Mouse (Mus musculus) neural tube, embryonic 15.5 days (tissue): ENCODE data around the gene Scg2. TPM values are rescaled to one million over a fixed set of nuclear protein-coding genes. Genes with fewer than 3 reads are reported as not detected.

ENCODE experiments used
- ATAC-seq: fragments of 200-750 bp; cut with Nextera tagmentation; 2 replicates; pipeline ENCODE4 v1.8.0; 2017; ENCODE audit warnings: mild to moderate bottlenecking, moderate TSS enrichment, moderate library complexity; ENCODE audit not compliant: low FRiP score
- H3K27ac ChIP-seq: fragments of 300-500 bp; sonication (generic); replicated peaks from 2 replicates; pipeline ENCODE4 v1.5.1; 2015; ENCODE audit warnings: mild to moderate bottlenecking, inconsistent platforms
- H3K27me3 ChIP-seq: fragments of 300-500 bp; sonication (generic); replicated peaks from 2 replicates; pipeline ENCODE4 v1.6.1; 2015; ENCODE audit warnings: inconsistent platforms
- H3K36me3 ChIP-seq: fragments of 300-500 bp; sonication (generic); 2 replicates; pipeline ENCODE4 v1.6.1; 2015; ENCODE audit warnings: inconsistent platforms
- H3K4me1 ChIP-seq: fragments of 300-500 bp; sonication (generic); 2 replicates; pipeline ENCODE4 v1.6.1; 2015; ENCODE audit warnings: inconsistent platforms
- H3K4me2 ChIP-seq: fragments of 300-500 bp; sonication (generic); 2 replicates; pipeline ENCODE4 v1.6.1; 2015; ENCODE audit warnings: inconsistent platforms, mild to moderate bottlenecking, moderate library complexity
- H3K4me3 ChIP-seq: fragments of 300-500 bp; sonication (generic); replicated peaks from 2 replicates; pipeline ENCODE4 v1.5.1; 2015; ENCODE audit warnings: mild to moderate bottlenecking, inconsistent platforms
- H3K9ac ChIP-seq: fragments of 300-500 bp; sonication (generic); replicated peaks from 2 replicates; pipeline ENCODE4 v1.6.1; 2015; ENCODE audit warnings: mild to moderate bottlenecking, inconsistent platforms
- H3K9me3 ChIP-seq: fragments of 300-500 bp; sonication (generic); replicated peaks from 2 replicates; pipeline ENCODE4 v1.6.1; 2016; ENCODE audit warnings: inconsistent platforms
- WGBS: fragments of 180-500 bp; shearing (Covaris S2); methylation state at CpG from one replicate; pipeline ENCODE4 v1.1.7; 2015; ENCODE audit warnings: mixed read lengths; 5-methylcytosine and 5-hydroxymethylcytosine counted together
- polyA plus RNA-seq: library from polyadenylated mRNA; unstranded; fragments of >200 nt; fragmentation: Nextera tagmentation; extraction: Ambion mirVana; gene quantifications from 2 replicates; pipeline ENCODE4 v1.2.1, GENCODE M21; 2015

Scg2 gene
- polyA plus RNA-seq: 108 and 141 TPM in 2 replicates

GRCm38 (mm10) chr1:79439609-79440308, at the start of gene Scg2:
Gene Scg2, minus strand, starts transcription at chr1:79440120.
- peak; percentile 95 for ATAC-seq
- Histone ChIP-seq H3K36me3 (peaks cover 12% of the 10 kb centered on the region; the same call in 1 of the 2 replicates), H3K9ac (peak within 1 kb of the TSS; percentile 51), H3K27me3 (no peaks in the 10 kb centered on the region), H3K4me1 (no peaks in the 10 kb centered on the region), H3K9me3 (no peaks in the 10 kb centered on the region), H3K4me2 (peak within 1 kb of the TSS; percentile 58), H3K4me3 (peak within 1 kb of the TSS; percentile 49), H3K27ac (peak within 1 kb of the TSS; percentile 69)
- WGBS: 10% methylated on average over 22 of the region's 22 CpGs

- no peaks in the 10 kb centered on the region for H3K4me1 ChIP-seq
- 91% methylated on average over 6 of the region's 6 CpGs for WGBS
- H3K9me3 ChIP-seq: no peaks in the 10 kb centered on the region
- H3K27ac ChIP-seq: no peak overlapping the region
- H3K4me3 ChIP-seq: no peak overlapping the region
- ATAC-seq: no peak
- no peak overlapping the region for H3K4me2 ChIP-seq
- H3K27me3 ChIP-seq: no peaks in the 10 kb centered on the region
- no peaks in the 10 kb centered on the region for H3K36me3 ChIP-seq
- no peak overlapping the region for H3K9ac ChIP-seq
These were observed 45.6 kb upstream of the Scg2 start for GRCm38 (mm10) chr1:79485546-79485945.

GRCm38 (mm10) chr1:79470856-79471255, 30.9 kb upstream of the Scg2 start:
- WGBS: 87% methylated on average over 2 of the region's 2 CpGs
- no peak for ATAC-seq
- no peaks in the 10 kb centered on the region for H3K4me1 ChIP-seq
- no peaks in the 10 kb centered on the region for H3K36me3 ChIP-seq
- H3K27me3 ChIP-seq: no peaks in the 10 kb centered on the region
- no peaks in the 10 kb centered on the region for H3K9me3 ChIP-seq
- no peak overlapping the region for H3K4me2 ChIP-seq
- H3K27ac ChIP-seq: no peak overlapping the region
- H3K9ac ChIP-seq: no peak overlapping the region
- H3K4me3 ChIP-seq: no peak overlapping the region

- Histone ChIP-seq H3K9me3 (no peaks in the 10 kb centered on the region), H3K4me3 (no peak overlapping the region), H3K9ac (no peak overlapping the region), H3K27me3 (no peaks in the 10 kb centered on the region), H3K4me2 (no peak overlapping the region), H3K36me3 (no peaks in the 10 kb centered on the region), H3K4me1 (no peaks in the 10 kb centered on the region), H3K27ac (no peak overlapping the region)
- WGBS: 90% methylated on average over 5 of the region's 5 CpGs
- ATAC-seq: no peak
These were observed 30.0 kb upstream of the Scg2 start for GRCm38 (mm10) chr1:79469871-79470270.

GRCm38 (mm10) chr1:79466585-79466984, 26.7 kb upstream of the Scg2 start:
- Histone ChIP-seq H3K9me3 (no peaks in the 10 kb centered on the region), H3K4me1 (no peaks in the 10 kb centered on the region), H3K4me3 (no peak overlapping the region), H3K36me3 (no peaks in the 10 kb centered on the region), H3K27me3 (no peaks in the 10 kb centered on the region), H3K9ac (no peak overlapping the region), H3K4me2 (no peak overlapping the region), H3K27ac (no peak overlapping the region)
- WGBS: 48% methylated on average over 3 of the region's 3 CpGs
- no peak for ATAC-seq

GRCm38 (mm10) chr1:79458558-79458957, 18.6 kb upstream of the Scg2 start:
- 41% methylated on average over 5 of the region's 5 CpGs for WGBS

GRCm38 (mm10) chr1:79454164-79454563, 14.2 kb upstream of the Scg2 start:
- Histone ChIP-seq H3K4me2 (no peak overlapping the region), H3K9ac (no peak overlapping the region), H3K9me3 (no peaks in the 10 kb centered on the region), H3K36me3 (no peaks in the 10 kb centered on the region), H3K27ac (peak overlapping the region; percentile 45; the same call in 1 of the 2 replicates), H3K27me3 (no peaks in the 10 kb centered on the region), H3K4me1 (peaks cover 17% of the 10 kb centered on the region), H3K4me3 (no peak overlapping the region)
- ATAC-seq: no peak
- WGBS: 14% methylated on average over 4 of the region's 4 CpGs

More at GRCm38 (mm10) chr1:79458558-79458957, 18.6 kb upstream of the Scg2 start:
- Histone ChIP-seq H3K36me3 (no peaks in the 10 kb centered on the region), H3K9me3 (no peaks in the 10 kb centered on the region), H3K9ac (no peak overlapping the region), H3K27ac (no peak overlapping the region), H3K27me3 (no peaks in the 10 kb centered on the region), H3K4me3 (no peak overlapping the region), H3K4me2 (no peak overlapping the region), H3K4me1 (0 out of 2 replicates have a peak, but pooled peaks cover 6% of the 10 kb centered on the region)
- no peak for ATAC-seq

- H3K36me3 ChIP-seq: no peaks in the 10 kb centered on the region
- H3K4me3 ChIP-seq: no peak overlapping the region
- no peak for ATAC-seq
- 26% methylated on average over 1 of the region's 1 CpGs for WGBS
- no peak overlapping the region for H3K4me2 ChIP-seq
- H3K9ac ChIP-seq: no peak overlapping the region
- no peak overlapping the region for H3K27ac ChIP-seq
- no peaks in the 10 kb centered on the region for H3K27me3 ChIP-seq
- no peaks in the 10 kb centered on the region for H3K9me3 ChIP-seq
- peaks cover 17% of the 10 kb centered on the region for H3K4me1 ChIP-seq
These were observed 12.4 kb upstream of the Scg2 start for GRCm38 (mm10) chr1:79452339-79452738.

- WGBS: 10% methylated on average over 20 of the region's 20 CpGs
These were observed 10.6 kb upstream of the Scg2 start for GRCm38 (mm10) chr1:79450343-79451021.

GRCm38 (mm10) chr1:79449943-79450342, 10.0 kb upstream of the Scg2 start:
- Histone ChIP-seq H3K4me1 (peaks cover 17% of the 10 kb centered on the region), H3K36me3 (no peaks in the 10 kb centered on the region), H3K9ac (peak overlapping the region; percentile 44; the same call in 1 of the 2 replicates), H3K27me3 (no peaks in the 10 kb centered on the region), H3K9me3 (no peaks in the 10 kb centered on the region), H3K4me2 (peak overlapping the region; percentile 68), H3K4me3 (peak overlapping the region; percentile 37), H3K27ac (peak overlapping the region; percentile 81)
- 21% methylated on average over 6 of the region's 6 CpGs for WGBS
- ATAC-seq: 0 out of 2 replicates have a peak, but pooled peaks have one; percentile 39

More at GRCm38 (mm10) chr1:79450343-79451021, 10.6 kb upstream of the Scg2 start:
- peak; percentile 80 for ATAC-seq
- Histone ChIP-seq H3K9ac (peak overlapping the region; percentile 44; the same call in 1 of the 2 replicates), H3K27me3 (no peaks in the 10 kb centered on the region), H3K27ac (peak overlapping the region; percentile 81), H3K4me1 (peaks cover 17% of the 10 kb centered on the region), H3K4me3 (peak overlapping the region; percentile 37), H3K9me3 (no peaks in the 10 kb centered on the region), H3K36me3 (no peaks in the 10 kb centered on the region), H3K4me2 (peak overlapping the region; percentile 68)

- no peak overlapping the region for H3K4me3 ChIP-seq
- no peak overlapping the region for H3K4me2 ChIP-seq
- H3K27me3 ChIP-seq: no peaks in the 10 kb centered on the region
- ATAC-seq: no peak
- H3K36me3 ChIP-seq: no peaks in the 10 kb centered on the region
- H3K9me3 ChIP-seq: no peaks in the 10 kb centered on the region
- WGBS: 65% methylated on average over 4 of the region's 4 CpGs
- peaks cover 8% of the 10 kb centered on the region for H3K4me1 ChIP-seq
- no peak overlapping the region for H3K27ac ChIP-seq
- H3K9ac ChIP-seq: no peak overlapping the region
These were observed 5.7 kb upstream of the Scg2 start for GRCm38 (mm10) chr1:79445586-79445985.

GRCm38 (mm10) chr1:79437755-79438154, 2.2 kb downstream of the Scg2 start:
- 80% methylated on average over 1 of the region's 1 CpGs for WGBS
- Histone ChIP-seq H3K4me2 (no peak overlapping the region), H3K4me3 (no peak overlapping the region)

More at GRCm38 (mm10) chr1:79437755-79438154, 2.2 kb downstream of the Scg2 start:
- ATAC-seq: no peak
- H3K27ac ChIP-seq: no peak overlapping the region
- H3K4me1 ChIP-seq: no peaks in the 10 kb centered on the region
- H3K27me3 ChIP-seq: no peaks in the 10 kb centered on the region
- no peaks in the 10 kb centered on the region for H3K9me3 ChIP-seq
- H3K36me3 ChIP-seq: peaks cover 12% of the 10 kb centered on the region; the same call in 1 of the 2 replicates
- H3K9ac ChIP-seq: no peak overlapping the region
